Mouse (Mus musculus): ENCODE data around the gene Ppm1l.

- TF ChIP-seq CTCF (IDR thresholded peaks at IDR 0.05; ENCODE audit: borderline replicate concordance, insufficient read depth, low read length) (no peak), POLR2A (IDR thresholded peaks at IDR 0.05; ENCODE audit: low read depth, low read length) (no peak)
Measured at GRCm38 (mm10) chr3:69594071-69594470, 277.4 kb downstream of the Ppm1l start.
